Mouse (Mus musculus) midbrain, embryonic 16.5 days (tissue): ENCODE measurements at regions not wholly inside any gene's neighbourhood (a gene's known extent, or its start where the extent isn't known, plus 50 kb on each side); places are given as distances from the start of the nearest gene placed in this dataset.
"Not testable (repeated sequence)": the region's sequence is repeated elsewhere in the genome, so short reads cannot be mapped to it uniquely, and the experiment has no call there.

Experiments used
- ATAC-seq: fragments of 200-750 bp; cut with Nextera tagmentation; 2 replicates; pipeline ENCODE4 v1.8.0; 2017; ENCODE audit warnings: moderate TSS enrichment
- H3K27ac ChIP-seq: fragments of 300-500 bp; sonication (generic); 2 replicates; pipeline ENCODE4 v1.5.1; 2014; ENCODE audit warnings: mild to moderate bottlenecking, low read length, mixed read lengths
- H3K27me3 ChIP-seq: fragments of 300-500 bp; sonication (generic); 2 replicates; pipeline ENCODE4 v1.6.1; 2014; ENCODE audit warnings: low read depth, low read length, mixed read lengths; ENCODE audit not compliant: control insufficient read depth, insufficient read depth
- H3K36me3 ChIP-seq: fragments of 300-500 bp; sonication (generic); 2 replicates; pipeline ENCODE4 v1.6.1; 2014; ENCODE audit warnings: mild to moderate bottlenecking, low read length, moderate library complexity, mixed read lengths; ENCODE audit not compliant: control insufficient read depth, insufficient read depth
- H3K4me1 ChIP-seq: fragments of 300-500 bp; sonication (generic); 2 replicates; pipeline ENCODE4 v1.6.1; 2014; ENCODE audit warnings: mild to moderate bottlenecking, low read length, mixed read lengths; ENCODE audit not compliant: control insufficient read depth, insufficient read depth
- H3K4me2 ChIP-seq: fragments of 300-500 bp; sonication (generic); 2 replicates; pipeline ENCODE4 v1.6.1; 2014; ENCODE audit warnings: mild to moderate bottlenecking, low read length, mixed read lengths
- H3K4me3 ChIP-seq: fragments of 300-500 bp; sonication (generic); 2 replicates; pipeline ENCODE4 v1.5.1; 2014; ENCODE audit warnings: low read depth, mild to moderate bottlenecking, low read length, moderate library complexity, mixed read lengths
- H3K9ac ChIP-seq: fragments of 300-500 bp; sonication (generic); 2 replicates; pipeline ENCODE4 v1.6.1; 2014; ENCODE audit warnings: low read depth, low read length, mixed read lengths
- H3K9me3 ChIP-seq: fragments of 300-500 bp; sonication (generic); replicated peaks from 2 replicates; pipeline ENCODE4 v1.6.1; 2014; ENCODE audit warnings: mild to moderate bottlenecking, low read length, mixed read lengths; ENCODE audit not compliant: control insufficient read depth, poor library complexity, severe bottlenecking
- WGBS: fragments of 180-500 bp; shearing (Covaris S2); extraction: QIAGEN DNeasy Blood & Tissue Kit; methylation state at CpG from one replicate; pipeline ENCODE4 v1.1.7; 2014; 5-methylcytosine and 5-hydroxymethylcytosine counted together

DNA sequence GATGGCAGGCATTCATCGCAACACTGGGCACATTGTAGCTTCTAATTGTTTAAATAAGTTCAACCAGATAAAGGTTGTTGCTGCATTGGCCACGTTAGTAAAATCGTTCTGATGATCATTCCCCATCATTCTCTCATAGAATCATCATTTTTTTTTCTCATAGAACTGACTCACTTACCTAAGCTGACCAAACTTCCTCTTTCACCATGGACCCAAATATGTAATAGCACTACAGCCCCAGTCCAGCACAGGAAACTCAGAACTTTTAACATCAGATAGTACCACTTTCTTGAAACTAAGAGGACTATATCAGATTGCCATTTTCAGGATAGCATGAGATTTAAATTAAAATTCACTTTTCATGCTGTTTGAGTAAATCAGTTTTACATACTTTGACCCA, 82.2 kb upstream of the Anapc15-ps start:
- H3K4me3 ChIP-seq: no peak overlapping the region
- no peak overlapping the region for H3K27ac ChIP-seq
- no peak for ATAC-seq
- no peaks in the 10 kb centered on the region for H3K9me3 ChIP-seq
- 85% methylated on average over 3 of the region's 3 CpGs for whole genome bisulfite sequencing
- no peaks in the 10 kb centered on the region for H3K4me1 ChIP-seq
- no peak overlapping the region for H3K9ac ChIP-seq
- H3K27me3 ChIP-seq: no peaks in the 10 kb centered on the region
- H3K4me2 ChIP-seq: no peak overlapping the region
- H3K36me3 ChIP-seq: no peaks in the 10 kb centered on the region

DNA sequence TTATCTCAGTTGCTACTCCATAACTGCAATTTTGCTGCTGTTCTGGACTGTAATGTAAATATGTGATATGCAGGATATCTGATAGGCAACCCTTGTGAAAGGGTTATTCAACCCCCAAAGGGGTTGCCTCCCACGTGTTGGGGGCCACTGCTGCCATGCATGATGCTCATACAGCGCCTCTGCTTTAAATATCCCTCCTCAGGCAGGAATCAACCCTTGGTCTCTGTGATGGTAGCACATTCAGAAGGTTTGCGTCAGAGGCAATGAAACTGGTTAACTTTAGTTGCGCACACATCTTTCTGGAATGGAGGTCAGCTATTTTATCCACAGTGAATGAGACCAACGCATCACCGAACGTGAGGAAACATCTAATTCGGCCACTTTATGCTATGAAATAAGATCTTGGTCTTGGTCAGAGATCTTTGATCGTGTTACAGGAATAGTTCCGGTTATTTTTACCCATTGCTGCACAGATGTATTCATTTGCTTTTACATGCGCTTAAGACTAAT, 80.2 kb upstream of the Anapc15-ps start:
- Histone ChIP-seq H3K27ac (no peak overlapping the region), H3K36me3 (no peaks in the 10 kb centered on the region), H3K4me2 (no peak overlapping the region), H3K4me1 (no peaks in the 10 kb centered on the region), H3K4me3 (no peak overlapping the region), H3K9me3 (no peaks in the 10 kb centered on the region), H3K9ac (no peak overlapping the region), H3K27me3 (no peaks in the 10 kb centered on the region)
- WGBS: 94% methylated on average over 11 of the region's 11 CpGs
- no peak for ATAC-seq

DNA sequence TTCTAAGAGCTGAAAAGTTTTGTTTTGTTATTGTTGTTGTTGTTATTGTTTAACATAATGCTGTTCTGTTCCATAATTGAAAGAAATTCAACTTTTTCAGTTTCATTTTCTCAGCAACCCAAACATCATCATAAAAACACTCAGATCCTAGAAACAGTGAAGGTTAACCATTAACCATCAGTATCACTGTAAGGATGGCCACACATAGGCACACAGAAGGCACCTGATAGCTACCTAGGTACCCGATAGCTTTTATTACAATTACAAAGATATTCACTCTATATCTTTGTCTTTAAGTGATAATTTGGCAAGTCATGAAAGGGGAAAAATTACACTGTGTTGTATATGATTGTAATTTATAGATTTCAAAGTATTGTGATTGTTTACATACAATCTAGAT, 75.1 kb upstream of the Anapc15-ps start:
- no peak for ATAC-seq

DNA sequence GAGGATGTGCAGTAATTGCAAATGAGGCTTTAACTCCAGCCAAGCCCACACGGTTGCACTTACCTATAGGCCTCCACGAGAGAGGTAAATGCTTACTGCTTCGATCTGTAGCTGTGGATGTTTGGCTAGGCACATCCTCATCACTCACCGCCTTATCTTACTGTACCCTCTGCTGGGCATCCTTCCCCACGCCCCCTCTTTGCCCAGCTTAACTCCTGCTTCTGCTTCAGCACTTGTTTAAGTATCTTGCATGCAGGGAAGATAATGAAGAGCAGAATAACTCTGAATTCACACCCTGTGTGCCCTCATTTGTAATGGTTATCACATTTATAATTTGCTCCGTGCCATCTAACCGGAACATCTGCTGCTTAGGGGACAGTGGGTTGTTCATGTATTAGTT, 74.7 kb upstream of the Anapc15-ps start:
- WGBS: 81% methylated on average over 7 of the region's 7 CpGs
- H3K27ac ChIP-seq: no peak overlapping the region
- ATAC-seq: no peak
- H3K9me3 ChIP-seq: no peaks in the 10 kb centered on the region
- H3K36me3 ChIP-seq: no peaks in the 10 kb centered on the region
- no peak overlapping the region for H3K9ac ChIP-seq
- no peak overlapping the region for H3K4me2 ChIP-seq
- no peaks in the 10 kb centered on the region for H3K4me1 ChIP-seq
- H3K27me3 ChIP-seq: no peaks in the 10 kb centered on the region
- no peak overlapping the region for H3K4me3 ChIP-seq

More for the DNA sequence above, 75.1 kb upstream of the Anapc15-ps start:
- no peak overlapping the region for H3K4me3 ChIP-seq
- no peaks in the 10 kb centered on the region for H3K4me1 ChIP-seq
- H3K27me3 ChIP-seq: no peaks in the 10 kb centered on the region
- H3K9me3 ChIP-seq: no peaks in the 10 kb centered on the region
- H3K27ac ChIP-seq: no peak overlapping the region
- WGBS: 100% methylated on average over 1 of the region's 1 CpGs
- no peaks in the 10 kb centered on the region for H3K36me3 ChIP-seq
- H3K4me2 ChIP-seq: no peak overlapping the region
- H3K9ac ChIP-seq: no peak overlapping the region

DNA sequence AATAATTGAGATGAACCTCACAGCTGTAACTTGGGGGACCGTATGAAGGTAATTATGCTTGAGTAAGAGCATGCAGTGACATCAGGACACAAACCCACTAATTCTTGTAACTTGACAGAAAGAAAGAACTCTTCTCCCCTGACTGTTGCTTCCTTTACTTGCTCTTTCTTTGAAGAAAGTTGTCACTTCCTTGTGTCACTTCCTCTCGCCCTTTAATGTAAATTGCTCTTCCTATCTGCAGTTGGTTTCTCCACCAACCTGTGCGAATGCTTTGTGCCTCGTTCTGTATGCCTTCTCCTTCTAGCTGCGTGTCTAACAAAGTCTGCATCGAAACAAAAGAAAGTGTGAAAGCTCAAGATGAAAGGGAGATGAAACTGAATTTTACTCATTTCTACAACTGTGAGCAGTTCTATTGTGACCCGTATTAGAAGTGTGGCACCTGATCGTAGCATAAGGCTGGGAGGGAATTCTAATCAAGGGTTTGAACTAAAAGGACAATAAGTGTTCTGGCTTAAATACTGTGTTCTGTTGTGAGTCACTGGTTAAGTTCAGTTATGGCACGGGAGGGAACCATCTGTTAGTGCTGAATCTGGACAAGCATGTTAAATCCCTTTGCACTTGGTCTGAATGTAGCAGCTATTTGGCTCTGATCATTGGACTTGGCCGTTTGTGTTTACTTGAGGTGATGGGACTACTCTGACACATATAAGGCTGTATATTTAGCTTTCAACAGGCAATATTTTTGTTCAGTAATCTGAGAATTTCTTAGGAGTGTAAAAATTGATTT, 72.8 kb upstream of the Anapc15-ps start:
- Histone ChIP-seq H3K27me3 (no peaks in the 10 kb centered on the region), H3K4me2 (no peak overlapping the region), H3K4me1 (no peaks in the 10 kb centered on the region), H3K9me3 (no peaks in the 10 kb centered on the region), H3K27ac (no peak overlapping the region), H3K36me3 (no peaks in the 10 kb centered on the region), H3K9ac (no peak overlapping the region), H3K4me3 (no peak overlapping the region)
- WGBS: 64% methylated on average over 10 of the region's 10 CpGs
- no peak for ATAC-seq

DNA sequence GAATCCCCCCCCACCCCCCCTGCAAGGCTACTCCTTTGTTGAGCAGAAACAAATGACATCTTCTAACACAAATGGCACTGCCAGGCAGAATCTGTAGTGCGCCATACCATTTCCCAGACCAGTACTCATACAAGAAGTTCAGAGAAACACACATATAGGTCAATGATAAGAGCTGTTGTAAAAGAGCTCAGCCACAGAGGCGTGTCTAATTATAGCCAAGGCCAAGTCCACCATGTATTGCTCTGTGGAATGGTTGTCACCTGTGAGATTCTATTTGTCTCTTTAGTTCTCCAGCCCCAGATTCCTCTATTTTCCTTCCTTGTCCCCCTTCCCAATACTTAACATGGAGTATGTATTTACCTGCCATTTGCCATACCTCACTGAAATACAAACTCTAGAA, 72.0 kb upstream of the Anapc15-ps start:
- H3K9ac ChIP-seq: no peak overlapping the region
- ATAC-seq: no peak
- no peaks in the 10 kb centered on the region for H3K4me1 ChIP-seq
- no peaks in the 10 kb centered on the region for H3K9me3 ChIP-seq
- no peak overlapping the region for H3K27ac ChIP-seq
- H3K36me3 ChIP-seq: no peaks in the 10 kb centered on the region
- no peak overlapping the region for H3K4me2 ChIP-seq
- H3K4me3 ChIP-seq: no peak overlapping the region
- H3K27me3 ChIP-seq: no peaks in the 10 kb centered on the region
- 92% methylated on average over 2 of the region's 2 CpGs for WGBS

DNA sequence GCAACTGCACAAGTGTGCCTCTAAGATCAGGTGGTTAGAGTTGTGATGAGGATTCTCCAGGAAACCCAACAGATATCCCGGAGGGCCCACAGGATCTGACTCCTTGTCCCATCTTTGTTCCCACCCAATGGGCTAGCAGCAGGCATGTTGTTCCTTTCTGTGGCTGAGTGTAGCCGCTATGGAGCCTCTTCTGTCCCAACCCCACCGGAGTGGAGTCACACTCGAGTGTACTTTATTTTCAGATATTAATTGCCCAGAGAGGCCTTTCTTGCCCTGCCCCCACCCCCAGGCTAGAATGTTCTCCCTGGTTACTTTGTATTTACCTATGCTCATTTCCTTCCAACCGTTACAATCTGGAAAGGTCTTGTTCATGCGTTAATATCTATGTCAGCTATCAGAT, 70.4 kb upstream of the Anapc15-ps start:
- Histone ChIP-seq H3K9ac (no peak overlapping the region), H3K4me1 (no peaks in the 10 kb centered on the region), H3K27ac (no peak overlapping the region), H3K36me3 (no peaks in the 10 kb centered on the region), H3K9me3 (no peaks in the 10 kb centered on the region), H3K4me3 (no peak overlapping the region), H3K4me2 (no peak overlapping the region), H3K27me3 (no peaks in the 10 kb centered on the region)
- ATAC-seq: no peak
- WGBS: 90% methylated on average over 6 of the region's 6 CpGs

DNA sequence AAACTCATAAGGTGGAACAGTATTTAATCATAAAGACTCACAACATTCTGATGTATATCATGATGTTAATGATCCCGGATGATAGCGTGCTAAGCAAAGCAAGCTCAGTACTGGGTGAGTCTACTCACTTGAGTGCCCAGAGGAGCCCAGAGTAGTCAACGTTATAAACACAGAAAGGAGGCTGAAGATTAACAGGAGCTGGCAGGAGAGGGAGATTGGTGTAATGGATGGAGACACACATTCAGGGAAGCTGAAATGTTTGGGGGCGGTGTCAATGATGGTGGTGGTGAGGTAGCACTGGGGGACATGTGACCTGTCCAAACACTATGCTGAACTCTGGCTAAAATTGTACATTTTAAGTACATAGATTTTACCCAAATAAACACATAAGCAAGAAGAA, 66.2 kb upstream of the Anapc15-ps start:
- ATAC-seq: no peak
- H3K27ac ChIP-seq: no peak overlapping the region
- no peak overlapping the region for H3K4me2 ChIP-seq
- peaks cover 3% of the 10 kb centered on the region; the same call in 1 of the 2 replicates for H3K9me3 ChIP-seq
- H3K36me3 ChIP-seq: no peaks in the 10 kb centered on the region
- H3K27me3 ChIP-seq: no peaks in the 10 kb centered on the region
- no peak overlapping the region for H3K9ac ChIP-seq
- WGBS: 94% methylated on average over 4 of the region's 4 CpGs
- no peak overlapping the region for H3K4me3 ChIP-seq
- no peaks in the 10 kb centered on the region for H3K4me1 ChIP-seq

DNA sequence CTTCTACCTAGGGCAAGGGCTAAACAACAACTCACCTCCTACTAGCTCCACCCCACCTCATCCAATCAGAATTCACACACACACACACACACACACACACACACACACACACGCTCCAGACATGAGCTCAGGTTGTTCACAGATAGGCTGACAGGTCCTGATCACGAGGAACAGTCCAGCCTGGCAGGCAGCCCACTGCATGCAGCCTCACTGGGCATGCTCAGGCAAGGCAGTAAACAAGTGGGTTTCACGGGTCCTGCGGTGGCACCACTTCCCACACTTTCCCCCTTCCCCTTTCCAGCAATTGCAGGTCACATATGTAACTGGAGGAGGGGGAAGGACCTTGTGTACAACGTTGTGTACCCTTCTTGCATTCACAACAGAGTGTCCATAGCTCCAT, 63.5 kb upstream of the Anapc15-ps start:
- not testable (repeated sequence) for H3K9me3 ChIP-seq, H3K27me3 ChIP-seq, H3K4me1 ChIP-seq, H3K4me2 ChIP-seq, H3K27ac ChIP-seq, ATAC-seq, H3K4me3 ChIP-seq, H3K9ac ChIP-seq, H3K36me3 ChIP-seq
- 80% methylated on average over 5 of the region's 5 CpGs for WGBS
